Mouse (Mus musculus): Measurements from ENCODE around the gene Grik5. TPM values are rescaled to one million over a fixed set of nuclear protein-coding genes. Genes with fewer than 3 reads are reported as not detected.

Gene Grik5
- polyA plus RNA-seq, 1 experiment from 2014 or later, result 12.8 TPM

GRCm38 (mm10) chr7:25003291-25003690, 68.9 kb downstream of the Grik5 start:
- 34% methylated on average over 11 of the region's 11 CpGs for WGBS
- peak overlapping the region; percentile 32 for H3K27ac ChIP-seq
- H3K9me3 ChIP-seq (replicated peaks), result no peaks in the 10 kb centered on the region
- peak overlapping the region; percentile 54 for H3K9ac ChIP-seq
- peaks cover 54% of the 10 kb centered on the region for H3K4me1 ChIP-seq
- H3K27me3 ChIP-seq, result peaks cover 19% of the 10 kb centered on the region
- peaks cover 25% of the 10 kb centered on the region for H3K36me3 ChIP-seq (ENCODE audit: poor library complexity, severe bottlenecking)
- peak overlapping the region; percentile 91 for H3K4me2 ChIP-seq
- no peak for ATAC-seq
- peak overlapping the region; percentile 73 for H3K4me3 ChIP-seq

DNA sequence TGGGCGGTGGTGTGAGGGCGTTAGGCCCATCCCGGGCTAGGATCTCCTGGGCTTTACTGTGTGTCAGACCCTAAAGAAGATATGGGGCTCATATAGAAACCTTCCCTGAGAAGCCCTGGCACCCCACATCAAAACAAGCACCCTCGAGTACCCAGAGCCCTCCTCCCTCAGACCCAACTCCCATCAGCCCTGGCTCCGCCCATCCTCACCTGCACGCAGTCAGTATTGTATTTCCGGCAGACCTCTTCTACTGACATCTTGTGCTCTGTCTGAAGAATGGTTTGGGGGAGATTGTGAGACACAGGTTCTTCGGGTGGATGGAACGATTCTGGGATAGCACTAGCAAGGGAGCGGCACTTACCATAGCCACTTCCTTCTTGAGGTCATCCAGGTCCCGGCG, 71.4 kb downstream of the Grik5 start:
- no peak overlapping the region for H3K4me2 ChIP-seq
- H3K27me3 ChIP-seq, result peaks cover 3% of the 10 kb centered on the region; the same call in 1 of the 2 replicates
- no peak overlapping the region for H3K27ac ChIP-seq
- no peak overlapping the region for H3K4me3 ChIP-seq
- ATAC-seq, result no peak
- H3K9me3 ChIP-seq (replicated peaks), result no peaks in the 10 kb centered on the region
- WGBS, result 82% methylated on average over 12 of the region's 12 CpGs
- peaks cover 45% of the 10 kb centered on the region for H3K36me3 ChIP-seq (ENCODE audit: poor library complexity, severe bottlenecking)
- H3K9ac ChIP-seq, result no peak overlapping the region
- peaks cover 29% of the 10 kb centered on the region for H3K4me1 ChIP-seq

GRCm38 (mm10) chr7:25000211-25000610, 71.9 kb downstream of the Grik5 start:
- no peak overlapping the region for H3K9ac ChIP-seq
- ATAC-seq, result no peak
- no peaks in the 10 kb centered on the region for H3K9me3 ChIP-seq (replicated peaks)
- peaks cover 3% of the 10 kb centered on the region; the same call in 1 of the 2 replicates for H3K27me3 ChIP-seq
- peaks cover 25% of the 10 kb centered on the region for H3K4me1 ChIP-seq
- H3K36me3 ChIP-seq (ENCODE audit: poor library complexity, severe bottlenecking), result peaks cover 50% of the 10 kb centered on the region
- H3K4me3 ChIP-seq, result no peak overlapping the region
- WGBS, result 80% methylated on average over 7 of the region's 7 CpGs
- no peak overlapping the region for H3K27ac ChIP-seq
- H3K4me2 ChIP-seq, result no peak overlapping the region

- no peak overlapping the region for H3K9ac ChIP-seq
- WGBS, result 82% methylated on average over 6 of the region's 6 CpGs
- peaks cover 92% of the 10 kb centered on the region for H3K36me3 ChIP-seq (ENCODE audit: poor library complexity, severe bottlenecking)
- no peak for ATAC-seq
- H3K27me3 ChIP-seq, result no peaks in the 10 kb centered on the region
- no peak overlapping the region for H3K4me2 ChIP-seq
- H3K27ac ChIP-seq, result no peak overlapping the region
- no peak overlapping the region for H3K4me3 ChIP-seq
- H3K4me1 ChIP-seq, result no peaks in the 10 kb centered on the region
- H3K9me3 ChIP-seq (replicated peaks), result no peaks in the 10 kb centered on the region
Measured at GRCm38 (mm10) chr7:24993081-24993480, 79.1 kb downstream of the Grik5 start.

- ATAC-seq, result no peak
- WGBS, result 80% methylated on average over 8 of the region's 8 CpGs
- Histone ChIP-seq H3K4me3 (no peak overlapping the region), H3K9ac (no peak overlapping the region), H3K4me1 (no peaks in the 10 kb centered on the region), H3K36me3 (ENCODE audit: poor library complexity, severe bottlenecking) (peaks cover 96% of the 10 kb centered on the region), H3K27me3 (no peaks in the 10 kb centered on the region), H3K4me2 (no peak overlapping the region), H3K9me3 (replicated peaks) (no peaks in the 10 kb centered on the region), H3K27ac (no peak overlapping the region)
Measured at GRCm38 (mm10) chr7:24990478-24990877, 81.7 kb downstream of the Grik5 start.

DNA sequence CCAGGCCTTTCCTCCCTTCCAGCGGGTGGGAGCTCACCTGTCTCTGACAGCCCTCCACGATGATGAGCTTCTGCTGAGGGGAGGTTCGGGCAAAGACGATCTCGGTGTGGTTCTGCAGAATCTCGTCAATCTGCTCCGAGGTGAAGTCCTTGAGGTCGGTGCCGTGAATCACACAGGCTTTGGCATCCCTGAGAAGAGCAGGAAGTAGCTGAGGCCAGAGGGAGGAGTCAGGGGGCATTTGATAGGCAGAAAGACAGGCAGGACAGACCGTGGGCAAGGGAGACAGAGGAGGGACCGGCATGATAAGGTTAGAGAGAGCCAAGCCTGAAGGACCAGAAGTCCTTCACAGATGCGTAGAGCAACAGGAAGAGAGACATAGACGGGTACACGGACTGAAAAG, 84.2 kb downstream of the Grik5 start:
- Histone ChIP-seq H3K36me3 (ENCODE audit: poor library complexity, severe bottlenecking) (peaks cover 94% of the 10 kb centered on the region), H3K4me2 (no peak overlapping the region), H3K9me3 (replicated peaks) (no peaks in the 10 kb centered on the region), H3K27ac (no peak overlapping the region), H3K27me3 (no peaks in the 10 kb centered on the region), H3K9ac (no peak overlapping the region), H3K4me3 (no peak overlapping the region), H3K4me1 (no peaks in the 10 kb centered on the region)
- no peak for ATAC-seq
- WGBS, result 90% methylated on average over 14 of the region's 14 CpGs

GRCm38 (mm10) chr7:24985799-24986198, 86.3 kb downstream of the Grik5 start:
- Histone ChIP-seq H3K4me3 (no peak overlapping the region), H3K4me1 (no peaks in the 10 kb centered on the region), H3K27me3 (no peaks in the 10 kb centered on the region), H3K9me3 (replicated peaks) (no peaks in the 10 kb centered on the region), H3K4me2 (no peak overlapping the region), H3K36me3 (ENCODE audit: poor library complexity, severe bottlenecking) (peaks cover 95% of the 10 kb centered on the region), H3K27ac (no peak overlapping the region), H3K9ac (no peak overlapping the region)
- WGBS, result 70% methylated on average over 5 of the region's 5 CpGs
- ATAC-seq, result no peak

DNA sequence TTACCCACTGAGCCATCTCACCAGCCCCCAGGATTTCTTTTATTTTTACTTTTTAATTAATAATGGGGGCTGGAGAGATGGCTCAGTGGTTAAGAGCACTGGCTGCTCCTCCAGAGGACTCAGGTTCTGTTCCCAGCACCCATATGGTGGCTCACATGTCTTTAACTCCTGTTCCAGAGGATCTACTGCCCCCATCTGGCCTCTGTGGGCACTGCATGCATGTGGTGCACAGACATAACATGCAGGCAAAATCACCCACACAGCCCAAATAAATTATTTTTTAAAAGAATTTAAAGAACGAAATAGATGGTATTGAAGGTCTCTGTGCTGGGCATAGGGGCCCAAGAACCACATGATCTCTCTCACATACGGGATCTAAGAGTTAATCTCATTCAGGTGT, 87.8 kb downstream of the Grik5 start:
- H3K9me3 ChIP-seq (replicated peaks), result no peaks in the 10 kb centered on the region
- 93% methylated on average over 2 of the region's 2 CpGs for WGBS
- H3K4me2 ChIP-seq, result no peak overlapping the region

DNA sequence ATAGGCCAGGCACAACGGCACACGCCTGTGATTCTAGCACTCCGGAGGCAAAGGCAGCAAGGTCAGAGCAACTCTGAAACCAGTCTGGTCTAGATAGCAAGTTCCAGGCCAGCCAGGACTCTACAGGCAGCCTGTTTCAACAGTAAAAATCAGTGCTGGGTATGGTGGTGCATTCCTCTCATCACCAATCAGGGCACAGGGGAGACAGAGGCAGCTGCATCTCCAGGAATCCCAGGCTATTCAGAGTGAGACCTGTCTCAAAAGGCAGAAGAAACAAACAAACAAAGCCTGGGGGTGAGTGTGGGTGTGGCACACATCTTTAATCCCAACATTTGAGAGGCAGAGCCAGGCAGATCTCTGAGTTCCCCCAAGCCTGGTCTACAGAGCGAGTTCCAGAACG, 88.8 kb downstream of the Grik5 start:
- no peak overlapping the region for H3K4me3 ChIP-seq
- no peak overlapping the region for H3K27ac ChIP-seq
- no peak overlapping the region for H3K4me2 ChIP-seq
- no peak for ATAC-seq
- no peak overlapping the region for H3K9ac ChIP-seq
- no peaks in the 10 kb centered on the region for H3K9me3 ChIP-seq (replicated peaks)
- H3K4me1 ChIP-seq, result no peaks in the 10 kb centered on the region
- H3K36me3 ChIP-seq (ENCODE audit: poor library complexity, severe bottlenecking), result peaks cover 95% of the 10 kb centered on the region
- 94% methylated on average over 5 of the region's 5 CpGs for WGBS
- H3K27me3 ChIP-seq, result no peaks in the 10 kb centered on the region

More for the DNA sequence above, 87.8 kb downstream of the Grik5 start:
- no peaks in the 10 kb centered on the region for H3K27me3 ChIP-seq
- no peak overlapping the region for H3K27ac ChIP-seq
- H3K4me3 ChIP-seq, result no peak overlapping the region
- no peak for ATAC-seq
- H3K4me1 ChIP-seq, result no peaks in the 10 kb centered on the region
- no peak overlapping the region for H3K9ac ChIP-seq
- peaks cover 95% of the 10 kb centered on the region for H3K36me3 ChIP-seq (ENCODE audit: poor library complexity, severe bottlenecking)

DNA sequence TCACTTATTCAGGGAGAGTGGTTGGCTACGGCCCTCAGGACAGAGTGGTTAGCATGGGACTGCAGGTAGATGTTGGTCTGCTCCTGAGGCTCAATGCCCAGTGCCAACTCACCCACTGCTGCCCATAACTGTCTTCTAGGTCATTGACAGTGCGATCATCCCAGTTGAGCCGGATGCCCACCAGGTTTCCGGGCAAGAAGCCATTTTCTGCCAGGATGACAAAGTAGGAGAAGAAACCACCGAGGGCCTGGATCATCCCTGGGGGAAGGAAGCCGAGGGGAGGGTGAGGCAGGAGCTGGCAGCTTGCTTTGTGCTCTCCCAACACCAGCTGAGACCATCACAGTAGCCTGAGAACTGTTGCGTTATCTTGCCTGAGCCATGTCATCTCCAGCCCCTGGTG, 91.7 kb downstream of the Grik5 start:
- Histone ChIP-seq H3K4me3 (no peak overlapping the region), H3K4me2 (no peak overlapping the region), H3K36me3 (ENCODE audit: poor library complexity, severe bottlenecking) (peaks cover 77% of the 10 kb centered on the region), H3K27ac (no peak overlapping the region), H3K9me3 (replicated peaks) (no peaks in the 10 kb centered on the region), H3K4me1 (no peaks in the 10 kb centered on the region), H3K27me3 (no peaks in the 10 kb centered on the region), H3K9ac (no peak overlapping the region)
- ATAC-seq, result no peak
- 79% methylated on average over 7 of the region's 7 CpGs for WGBS

DNA sequence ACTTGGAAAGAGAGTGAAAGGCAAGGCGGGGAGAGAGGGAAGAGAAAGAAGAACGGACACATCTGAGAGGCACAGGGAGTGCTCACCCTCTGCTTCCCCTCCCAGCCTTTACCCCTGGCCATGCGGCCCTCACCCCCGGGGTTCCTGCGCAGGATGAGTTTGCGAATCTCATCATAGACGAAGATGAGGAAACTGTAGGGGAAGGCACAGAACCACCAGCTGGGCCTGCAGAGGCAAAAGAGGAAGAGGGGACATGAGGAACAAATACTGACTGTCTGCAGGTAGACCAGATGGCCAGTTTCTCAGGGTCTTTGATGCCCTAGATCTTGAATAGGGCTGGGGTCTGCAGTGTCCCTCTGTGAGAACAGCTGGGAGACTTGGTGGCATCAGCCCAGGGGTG, 93.4 kb downstream of the Grik5 start:
- Histone ChIP-seq H3K27ac (no peak overlapping the region), H3K4me3 (no peak overlapping the region), H3K36me3 (ENCODE audit: poor library complexity, severe bottlenecking) (peaks cover 64% of the 10 kb centered on the region), H3K4me1 (no peaks in the 10 kb centered on the region), H3K9ac (no peak overlapping the region; the same call in 1 of the 2 replicates), H3K4me2 (no peak overlapping the region), H3K27me3 (no peaks in the 10 kb centered on the region), H3K9me3 (replicated peaks) (no peaks in the 10 kb centered on the region)
- no peak for ATAC-seq
- WGBS, result 90% methylated on average over 7 of the region's 7 CpGs

GRCm38 (mm10) chr7:24974893-24975595, 97.1 kb downstream of the Grik5 start:
- H3K4me1 ChIP-seq, result peaks cover 10% of the 10 kb centered on the region
- H3K9me3 ChIP-seq (replicated peaks), result no peaks in the 10 kb centered on the region
- peaks cover 28% of the 10 kb centered on the region for H3K36me3 ChIP-seq (ENCODE audit: poor library complexity, severe bottlenecking)
- H3K27ac ChIP-seq, result no peak overlapping the region
- H3K4me3 ChIP-seq, result no peak overlapping the region
- H3K4me2 ChIP-seq, result no peak overlapping the region
- 34% methylated on average over 9 of the region's 9 CpGs for whole genome bisulfite sequencing
- no peak overlapping the region for H3K9ac ChIP-seq
- H3K27me3 ChIP-seq, result no peaks in the 10 kb centered on the region
- no peak for ATAC-seq

DNA sequence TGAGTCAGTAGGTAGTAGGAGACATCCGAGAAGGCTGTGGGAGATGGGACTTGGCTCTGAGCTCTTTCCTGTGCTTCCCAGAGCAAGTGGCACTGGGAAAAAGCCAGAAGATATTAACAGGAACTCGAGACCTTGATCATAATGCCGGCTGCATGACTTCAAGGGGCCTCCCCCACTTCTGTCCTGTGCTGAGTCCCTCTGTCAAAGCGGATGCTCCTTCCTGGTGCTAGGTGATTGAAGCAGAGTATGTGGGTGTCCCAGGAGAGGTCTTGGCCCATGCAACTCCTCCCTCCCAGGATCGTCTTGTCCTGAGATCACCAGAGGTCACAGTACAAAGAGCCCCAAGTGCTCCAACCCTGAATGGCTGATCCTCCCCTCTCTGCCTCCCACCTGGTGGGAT, 98.2 kb downstream of the Grik5 start:
- no peak for ATAC-seq

More for the DNA sequence above, 98.2 kb downstream of the Grik5 start:
- Histone ChIP-seq H3K4me3 (no peak overlapping the region), H3K9me3 (replicated peaks) (no peaks in the 10 kb centered on the region), H3K27ac (no peak overlapping the region), H3K4me1 (peaks cover 10% of the 10 kb centered on the region), H3K4me2 (no peak overlapping the region), H3K27me3 (no peaks in the 10 kb centered on the region), H3K9ac (no peak overlapping the region), H3K36me3 (ENCODE audit: poor library complexity, severe bottlenecking) (peaks cover 17% of the 10 kb centered on the region)
- 82% methylated on average over 5 of the region's 5 CpGs for WGBS

Data from forebrain, embryonic 13.5 days (tissue).